Mouse (Mus musculus) kidney, adult 18-20 months (tissue): ENCODE results near the gene Rtp1.

Source experiments
- DNase-seq: peaks from one replicate; pipeline ENCODE4 v3.0.0; 2021

The Rtp1 gene

GRCm38 (mm10) chr16:23457338-23457737 lies 28.4 kb downstream of the Rtp1 start:
- no peak for DNase-seq

- no peak for DNase-seq
These were observed 30.1 kb downstream of the Rtp1 start for GRCm38 (mm10) chr16:23458906-23459588.

GRCm38 (mm10) chr16:23463671-23464347 lies 34.9 kb downstream of the Rtp1 start:
- no peak for DNase-seq

- DNase-seq = no peak
These were observed 42.6 kb downstream of the Rtp1 start for GRCm38 (mm10) chr16:23471551-23471950.

GRCm38 (mm10) chr16:23472046-23472445 lies 43.1 kb downstream of the Rtp1 start:
- DNase-seq = no peak

- DNase-seq = no peak
These were observed 46.7 kb downstream of the Rtp1 start for GRCm38 (mm10) chr16:23475651-23476050.

- no peak for DNase-seq
These were observed 47.7 kb downstream of the Rtp1 start for GRCm38 (mm10) chr16:23476598-23476997.

- DNase-seq = no peak
These were observed 51.1 kb downstream of the Rtp1 start for GRCm38 (mm10) chr16:23479872-23480603.

- no peak for DNase-seq
These were observed 53.3 kb downstream of the Rtp1 start for GRCm38 (mm10) chr16:23482218-23482617.

GRCm38 (mm10) chr16:23482846-23483245 lies 53.9 kb downstream of the Rtp1 start:
- no peak for DNase-seq

GRCm38 (mm10) chr16:23483292-23483691 lies 54.4 kb downstream of the Rtp1 start:
- DNase-seq = no peak
